Mouse (Mus musculus) urinary bladder, adult 18-20 months (tissue): Measurements from ENCODE around the gene Adamtsl5.

Experiments used
- DNase-seq, 2 experiments: peaks; one replicate each; pipeline ENCODE4 v3.0.0; 2022; ENCODE audit warnings: low spot score in 2 of 2, mixed read lengths in 2 of 2

Adamtsl5 gene

GRCm38 (mm10) chr10:80321014-80321669 lies 27.1 kb downstream of the Adamtsl5 start:
- no peak for DNase-seq

- DNase-seq, result peak; percentile 83 to 90
Measured at GRCm38 (mm10) chr10:80320340-80320760, 27.9 kb downstream of the Adamtsl5 start, which contains the start of gene 2310011J03Rik. Gene 2310011J03Rik, minus strand, starts transcription at chr10:80320537.

GRCm38 (mm10) chr10:80317011-80317410 lies 31.2 kb downstream of the Adamtsl5 start:
- DNase-seq, result no peak

- DNase-seq, result no peak
Measured at GRCm38 (mm10) chr10:80316359-80316781, 31.8 kb downstream of the Adamtsl5 start.

- DNase-seq, result no peak
Measured at GRCm38 (mm10) chr10:80315315-80315714, 32.9 kb downstream of the Adamtsl5 start.

- no peak for DNase-seq
Measured at GRCm38 (mm10) chr10:80314494-80315001, 33.7 kb downstream of the Adamtsl5 start.

GRCm38 (mm10) chr10:80313627-80314201 lies 34.5 kb downstream of the Adamtsl5 start:
- no peak for DNase-seq

GRCm38 (mm10) chr10:80312586-80313504 lies 35.4 kb downstream of the Adamtsl5 start:
- DNase-seq, result no peak

GRCm38 (mm10) chr10:80311560-80311959 lies 36.7 kb downstream of the Adamtsl5 start:
- no peak for DNase-seq

- no peak for DNase-seq
Measured at GRCm38 (mm10) chr10:80304862-80305261, 43.4 kb downstream of the Adamtsl5 start.

- no peak for DNase-seq
Measured at GRCm38 (mm10) chr10:80304458-80304857, 43.8 kb downstream of the Adamtsl5 start.

GRCm38 (mm10) chr10:80302471-80302881 lies 45.7 kb downstream of the Adamtsl5 start:
- DNase-seq, result peak in 1 of 2 experiments; percentile 57

- DNase-seq, result no peak
Measured at GRCm38 (mm10) chr10:80302082-80302355, 46.2 kb downstream of the Adamtsl5 start.

GRCm38 (mm10) chr10:80301256-80302081 lies 46.7 kb downstream of the Adamtsl5 start:
- DNase-seq, result no peak

GRCm38 (mm10) chr10:80300672-80301181 lies 47.5 kb downstream of the Adamtsl5 start:
- DNase-seq, result no peak

GRCm38 (mm10) chr10:80299824-80300223 lies 48.4 kb downstream of the Adamtsl5 start:
- DNase-seq, result no peak

GRCm38 (mm10) chr10:80299301-80299700 lies 48.9 kb downstream of the Adamtsl5 start:
- DNase-seq, result no peak

- no peak for DNase-seq
Measured at GRCm38 (mm10) chr10:80298571-80299281, 49.5 kb downstream of the Adamtsl5 start.

GRCm38 (mm10) chr10:80297526-80298133 lies 50.6 kb downstream of the Adamtsl5 start:
- no peak for DNase-seq

GRCm38 (mm10) chr10:80296824-80297223 lies 51.4 kb downstream of the Adamtsl5 start:
- DNase-seq, result no peak
